Mouse (Mus musculus) midbrain, embryonic 12.5 days (tissue): ENCODE data around the gene Rps6ka5. TPM values are rescaled to one million over a fixed set of nuclear protein-coding genes. Genes with fewer than 3 reads are reported as not detected.

Source experiments
- ATAC-seq: fragments of 200-750 bp; cut with Nextera tagmentation; 2 replicates; pipeline ENCODE4 v1.8.0; 2017; ENCODE audit warnings: low read depth, moderate TSS enrichment, moderate library complexity; ENCODE audit not compliant: low FRiP score
- H3K27ac ChIP-seq: fragments of 300-500 bp; sonication (generic); replicated peaks from 2 replicates; pipeline ENCODE4 v1.5.1; 2016; ENCODE audit warnings: mild to moderate bottlenecking
- H3K27me3 ChIP-seq: fragments of 300-500 bp; sonication (generic); 2 replicates; pipeline ENCODE4 v1.6.1; 2016; ENCODE audit warnings: mild to moderate bottlenecking
- H3K36me3 ChIP-seq: fragments of 300-500 bp; sonication (generic); 2 replicates; pipeline ENCODE4 v1.6.1; 2016
- H3K4me1 ChIP-seq: fragments of 300-500 bp; sonication (generic); 2 replicates; pipeline ENCODE4 v1.6.1; 2016
- H3K4me2 ChIP-seq: fragments of 300-500 bp; sonication (generic); replicated peaks from 2 replicates; pipeline ENCODE4 v1.6.1; 2016; ENCODE audit warnings: mild to moderate bottlenecking, moderate library complexity
- H3K4me3 ChIP-seq: fragments of 300-500 bp; sonication (generic); 2 replicates; pipeline ENCODE4 v1.5.1; 2016; ENCODE audit warnings: mild to moderate bottlenecking
- H3K9ac ChIP-seq: fragments of 300-500 bp; sonication (generic); replicated peaks from 2 replicates; pipeline ENCODE4 v1.6.1; 2016; ENCODE audit warnings: mild to moderate bottlenecking, moderate library complexity
- H3K9me3 ChIP-seq: fragments of 300-500 bp; sonication (generic); 2 replicates; pipeline ENCODE4 v1.6.1; 2016; ENCODE audit warnings: mild to moderate bottlenecking
- WGBS: fragments of 180-500 bp; shearing (Covaris S2); methylation state at CpG from one replicate; pipeline ENCODE4 v1.1.7; 2016; 5-methylcytosine and 5-hydroxymethylcytosine counted together
- polyA plus RNA-seq: library from polyadenylated mRNA; unstranded; fragments of >200 nt; fragmentation: Nextera tagmentation; extraction: Ambion mirVana; gene quantifications from 2 replicates; pipeline ENCODE4 v1.2.1, GENCODE M21; 2016

Gene Rps6ka5
- polyA plus RNA-seq, result 6.2 and 6.4 TPM in 2 replicates

- Histone ChIP-seq H3K4me2 (peak within 1 kb of the TSS; percentile 91), H3K9me3 (no peaks in the 10 kb centered on the region), H3K27me3 (0 out of 2 replicates have a peak, but pooled peaks cover 5% of the 10 kb centered on the region), H3K9ac (no peak within 1 kb of the TSS), H3K4me3 (0 out of 2 replicates have a peak within 1 kb of the TSS, but pooled peaks have one; percentile 77), H3K36me3 (no peaks in the 10 kb centered on the region), H3K4me1 (peaks cover 9% of the 10 kb centered on the region), H3K27ac (no peak within 1 kb of the TSS)
- 90% methylated on average over 4 of the region's 4 CpGs for WGBS
- no peak for ATAC-seq
Observed at GRCm38 (mm10) chr12:100726651-100727050, at the start of gene Rps6ka5. Gene Rps6ka5, minus strand, starts transcription at chr12:100726983.

GRCm38 (mm10) chr12:100775911-100776581 is 49.3 kb upstream of the Rps6ka5 start:
- Histone ChIP-seq H3K4me1 (peaks cover 8% of the 10 kb centered on the region), H3K9ac (no peak overlapping the region), H3K27me3 (no peaks in the 10 kb centered on the region), H3K9me3 (no peaks in the 10 kb centered on the region), H3K4me3 (no peak overlapping the region), H3K4me2 (no peak overlapping the region), H3K36me3 (no peaks in the 10 kb centered on the region), H3K27ac (no peak overlapping the region)
- ATAC-seq, result no peak
- 88% methylated on average over 8 of the region's 8 CpGs for WGBS

GRCm38 (mm10) chr12:100775291-100775690 is 48.5 kb upstream of the Rps6ka5 start:
- Histone ChIP-seq H3K4me1 (peaks cover 8% of the 10 kb centered on the region), H3K36me3 (no peaks in the 10 kb centered on the region), H3K27me3 (no peaks in the 10 kb centered on the region), H3K9ac (no peak overlapping the region), H3K27ac (no peak overlapping the region), H3K4me3 (no peak overlapping the region), H3K9me3 (no peaks in the 10 kb centered on the region), H3K4me2 (no peak overlapping the region)
- ATAC-seq, result no peak

DNA sequence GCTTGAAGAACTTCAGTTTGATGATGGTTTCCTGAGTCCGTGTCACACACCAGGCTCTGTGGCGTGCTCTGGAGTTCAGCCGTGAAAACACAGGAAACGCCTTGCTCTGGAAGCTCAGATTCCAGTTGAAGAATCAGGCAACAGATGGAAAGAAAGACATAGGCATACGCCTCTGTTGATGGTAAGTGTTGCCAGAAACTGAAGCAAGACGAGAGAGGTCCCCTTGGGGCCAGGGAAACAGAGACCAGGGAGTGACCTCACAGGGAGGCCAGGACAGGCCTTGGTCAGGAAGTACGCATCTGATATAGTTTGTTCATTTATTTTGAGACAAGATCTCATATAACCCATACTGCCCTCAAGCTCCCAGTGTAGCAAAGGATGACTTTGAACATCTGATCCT is 48.0 kb upstream of the Rps6ka5 start:
- H3K36me3 ChIP-seq, result no peaks in the 10 kb centered on the region
- ATAC-seq, result no peak
- 86% methylated on average over 7 of the region's 7 CpGs for WGBS

GRCm38 (mm10) chr12:100772230-100772984 is 45.6 kb upstream of the Rps6ka5 start:
- H3K27me3 ChIP-seq, result no peaks in the 10 kb centered on the region
- ATAC-seq, result no peak
- H3K36me3 ChIP-seq, result no peaks in the 10 kb centered on the region
- no peak overlapping the region for H3K27ac ChIP-seq
- H3K9me3 ChIP-seq, result no peaks in the 10 kb centered on the region
- H3K4me2 ChIP-seq, result no peak overlapping the region
- no peak overlapping the region for H3K4me3 ChIP-seq
- 56% methylated on average over 7 of the region's 7 CpGs for WGBS
- H3K4me1 ChIP-seq, result no peaks in the 10 kb centered on the region
- no peak overlapping the region for H3K9ac ChIP-seq

More for the DNA sequence above, 48.0 kb upstream of the Rps6ka5 start:
- peaks cover 8% of the 10 kb centered on the region for H3K4me1 ChIP-seq
- H3K27ac ChIP-seq, result no peak overlapping the region
- H3K9ac ChIP-seq, result no peak overlapping the region
- no peak overlapping the region for H3K4me3 ChIP-seq
- no peak overlapping the region for H3K4me2 ChIP-seq
- no peaks in the 10 kb centered on the region for H3K9me3 ChIP-seq
- no peaks in the 10 kb centered on the region for H3K27me3 ChIP-seq

DNA sequence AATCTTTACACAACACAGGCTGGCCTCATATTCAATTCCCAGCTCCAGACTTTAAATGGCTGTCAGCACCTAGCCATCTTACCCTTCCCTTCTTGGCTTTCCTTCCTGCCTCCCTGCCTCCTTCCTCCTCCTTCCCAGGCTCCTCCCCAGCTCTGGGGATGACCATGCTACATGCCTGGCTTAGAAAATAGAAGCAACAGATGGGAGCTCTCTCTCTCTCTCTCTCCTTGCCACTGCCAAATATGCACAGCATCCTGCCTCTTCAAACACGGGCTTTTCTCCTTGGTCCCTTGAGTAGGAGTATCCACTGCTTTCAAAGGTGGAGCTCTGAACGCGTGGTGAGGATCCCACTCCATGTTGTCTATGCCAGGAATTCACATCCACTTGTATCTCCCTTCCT is 44.0 kb upstream of the Rps6ka5 start:
- Histone ChIP-seq H3K9ac (no peak overlapping the region), H3K27me3 (no peaks in the 10 kb centered on the region), H3K4me3 (no peak overlapping the region), H3K4me2 (no peak overlapping the region), H3K27ac (no peak overlapping the region), H3K36me3 (no peaks in the 10 kb centered on the region), H3K9me3 (no peaks in the 10 kb centered on the region), H3K4me1 (no peaks in the 10 kb centered on the region)
- no peak for ATAC-seq
- 89% methylated on average over 3 of the region's 3 CpGs for WGBS

- Histone ChIP-seq H3K27me3 (no peaks in the 10 kb centered on the region), H3K4me3 (no peak overlapping the region), H3K4me1 (no peaks in the 10 kb centered on the region), H3K36me3 (no peaks in the 10 kb centered on the region), H3K9ac (no peak overlapping the region), H3K4me2 (no peak overlapping the region), H3K9me3 (no peaks in the 10 kb centered on the region), H3K27ac (no peak overlapping the region)
- WGBS, result 90% methylated on average over 6 of the region's 6 CpGs
- ATAC-seq, result no peak
Observed at GRCm38 (mm10) chr12:100769871-100770270, 43.1 kb upstream of the Rps6ka5 start.

GRCm38 (mm10) chr12:100764329-100765018 is 37.7 kb upstream of the Rps6ka5 start:
- WGBS, result 72% methylated on average over 13 of the region's 13 CpGs
- no peaks in the 10 kb centered on the region for H3K27me3 ChIP-seq
- no peak overlapping the region for H3K4me3 ChIP-seq
- no peak overlapping the region for H3K9ac ChIP-seq
- H3K36me3 ChIP-seq, result no peaks in the 10 kb centered on the region
- peaks cover 7% of the 10 kb centered on the region; the same call in 1 of the 2 replicates for H3K4me1 ChIP-seq
- no peak overlapping the region for H3K4me2 ChIP-seq
- H3K27ac ChIP-seq, result no peak overlapping the region
- H3K9me3 ChIP-seq, result no peaks in the 10 kb centered on the region
- ATAC-seq, result no peak

DNA sequence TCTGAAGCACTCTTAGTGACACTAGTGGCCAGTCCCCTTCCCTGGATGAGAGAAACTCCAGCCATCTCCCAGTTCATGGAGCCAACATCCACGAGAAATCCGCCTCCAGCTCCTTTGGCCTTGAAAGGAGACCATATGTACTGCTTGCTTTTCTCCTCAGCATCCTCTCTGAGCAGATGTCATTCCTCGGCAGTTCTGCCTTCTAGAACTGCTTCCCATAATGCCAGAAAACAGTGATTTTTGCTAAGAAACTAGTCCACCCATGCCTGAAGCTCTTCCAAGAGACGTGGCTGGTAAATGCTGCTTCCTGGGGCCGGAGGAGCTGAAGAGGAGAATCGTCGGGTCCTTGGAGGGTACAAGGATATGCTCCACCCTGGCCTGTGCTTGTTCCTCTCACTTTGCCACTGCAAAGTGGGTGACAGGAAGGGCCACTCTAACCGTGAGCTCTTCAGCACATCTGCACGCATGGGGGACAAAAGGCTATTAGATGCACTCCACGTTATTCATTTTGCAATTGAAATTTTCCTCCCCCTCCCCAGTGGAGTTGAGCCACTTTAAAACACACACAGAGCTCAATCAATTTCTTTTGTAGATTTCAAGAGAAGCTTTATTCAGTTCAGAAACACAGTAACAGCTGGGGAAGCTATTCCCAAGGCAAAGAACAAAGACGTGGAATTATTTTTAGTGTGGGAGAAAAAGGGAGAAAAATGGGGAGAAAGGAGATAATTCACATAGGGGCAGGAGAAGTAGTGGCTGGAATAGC is 36.1 kb upstream of the Rps6ka5 start:
- no peak overlapping the region for H3K9ac ChIP-seq
- H3K4me1 ChIP-seq, result peaks cover 7% of the 10 kb centered on the region; the same call in 1 of the 2 replicates
- no peak overlapping the region for H3K4me2 ChIP-seq
- no peak for ATAC-seq
- H3K9me3 ChIP-seq, result no peaks in the 10 kb centered on the region
- H3K4me3 ChIP-seq, result no peak overlapping the region
- H3K36me3 ChIP-seq, result no peaks in the 10 kb centered on the region
- WGBS, result 60% methylated on average over 11 of the region's 11 CpGs
- H3K27me3 ChIP-seq, result no peaks in the 10 kb centered on the region
- no peak overlapping the region for H3K27ac ChIP-seq

DNA sequence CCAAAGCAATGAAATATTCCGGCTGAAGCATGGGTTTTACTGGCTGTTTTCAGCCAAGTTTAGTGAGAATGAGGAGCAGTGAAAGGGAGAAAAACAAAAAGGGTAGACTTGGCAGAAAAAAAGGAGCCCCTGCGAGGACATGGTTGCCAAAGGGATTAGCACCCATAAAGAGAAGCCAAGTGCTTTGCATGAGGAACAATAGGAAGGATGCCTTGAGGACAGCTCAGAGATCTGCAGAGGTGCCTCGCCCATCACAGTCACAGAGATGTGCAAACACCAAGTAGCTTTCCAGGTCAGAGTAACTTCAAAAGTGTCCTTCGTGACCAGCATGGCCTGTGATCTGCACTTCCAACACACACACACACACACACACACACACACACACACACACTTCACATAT is 30.6 kb upstream of the Rps6ka5 start:
- H3K4me1 ChIP-seq, result no peaks in the 10 kb centered on the region; the same call in 1 of the 2 replicates
- no peak for ATAC-seq
- 31% methylated on average over 4 of the region's 4 CpGs for WGBS
- H3K4me3 ChIP-seq, result no peak overlapping the region
- H3K27me3 ChIP-seq, result no peaks in the 10 kb centered on the region
- 0 out of 2 replicates have a peak, but pooled peaks cover 3% of the 10 kb centered on the region for H3K9me3 ChIP-seq
- H3K9ac ChIP-seq, result no peak overlapping the region
- H3K27ac ChIP-seq, result no peak overlapping the region
- H3K36me3 ChIP-seq, result no peaks in the 10 kb centered on the region
- no peak overlapping the region for H3K4me2 ChIP-seq

DNA sequence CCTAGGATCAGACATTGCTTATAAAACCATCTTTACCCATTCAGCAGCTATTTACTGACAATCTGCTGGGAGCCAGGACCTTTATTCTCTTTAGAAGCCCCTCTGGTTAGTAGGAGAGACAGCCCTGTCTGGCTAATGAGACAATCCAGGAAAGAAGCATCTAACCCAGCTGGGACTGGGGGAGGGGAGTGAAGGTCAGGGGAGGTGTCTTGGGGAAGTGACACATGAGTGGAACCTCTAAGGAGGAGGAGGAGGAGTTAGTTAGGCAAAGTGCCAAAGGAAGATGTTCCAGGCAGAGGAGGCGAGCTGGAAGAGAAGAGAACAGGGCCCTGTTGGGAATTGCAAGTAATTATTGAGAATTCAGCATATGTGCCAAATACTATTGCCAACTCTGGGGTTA is 26.9 kb upstream of the Rps6ka5 start:
- no peaks in the 10 kb centered on the region for H3K36me3 ChIP-seq
- H3K9me3 ChIP-seq, result 0 out of 2 replicates have a peak, but pooled peaks cover 3% of the 10 kb centered on the region
- no peak for ATAC-seq
- no peak overlapping the region for H3K9ac ChIP-seq
- H3K27ac ChIP-seq, result no peak overlapping the region
- no peak overlapping the region for H3K4me2 ChIP-seq
- H3K27me3 ChIP-seq, result no peaks in the 10 kb centered on the region
- H3K4me1 ChIP-seq, result no peaks in the 10 kb centered on the region; the same call in 1 of the 2 replicates
- WGBS, result 73% methylated on average over 1 of the region's 1 CpGs
- no peak overlapping the region for H3K4me3 ChIP-seq
